Mouse (Mus musculus) layer of hippocampus, postnatal 25 days (tissue): Measurements from ENCODE around the gene Mief2. TPM values are rescaled to one million over a fixed set of nuclear protein-coding genes. Genes with fewer than 3 reads are reported as not detected.
A peak's percentile ranks its signal among the peaks of the same experiment; 100 is the strongest.

Experiments used
- DNase-seq, 2 experiments: peaks; one replicate each; pipeline ENCODE4 v3.0.0; 2022; ENCODE audit warnings: mixed read lengths in 2 of 2, low spot score in 1 of 2; ENCODE audit errors: extremely low spot score in 1 of 2
- microRNA-seq, 2 experiments: library from miRNA; unstranded; fragments of <30 nt; microRNA quantifications; one replicate each; pipeline ENCODE4 v1.2.0; 2021
- total RNA-seq, 2 experiments: library from RNA; stranded (reverse); gene quantifications; 2 replicates each; pipeline ENCODE4 v1.2.3; 2021

Mief2 gene
- total RNA-seq, 2 experiments from 2014 or later: 22.8 to 26.1 TPM

GRCm38 (mm10) chr11:60776107-60776828, 48.1 kb downstream of the Mief2 start:
- no peak for DNase-seq

GRCm38 (mm10) chr11:60776829-60777740, 48.9 kb downstream of the Mief2 start, which contains the start of the genes Top3a and Smcr8:
Top3a (minus strand) TSS chr11:60777365.
Smcr8 (plus strand) TSS chr11:60777524.
- peak; percentile 72 to 74 for DNase-seq

- no peak for DNase-seq
Observed at GRCm38 (mm10) chr11:60777801-60778370, 49.7 kb downstream of the Mief2 start.

- no peak for DNase-seq
Observed at GRCm38 (mm10) chr11:60779673-60780189, 51.5 kb downstream of the Mief2 start.

Small RNA genes within 50 kb of the gene (microRNA-seq; reads per million reads assigned to microRNA genes)
- 1.5 to 3.6 reads per million in 2 experiments for gene Mir5100

Other genes starting within 250 kb of the Mief2 start
- gene Alkbh5, start 192.0 kb upstream of the Mief2 start, total RNA-seq: 10 to 100 TPM; 49.7 to 54.1 TPM
- gene Llgl1, start 28.7 kb upstream of the Mief2 start, total RNA-seq: 10 to 100 TPM; 51.7 to 53.8 TPM
- gene Flii, start 1.1 kb upstream of the Mief2 start, total RNA-seq: 10 to 100 TPM; 56.8 to 59.6 TPM
- gene Top3a, start 49.0 kb downstream of the Mief2 start, total RNA-seq: 1 to 10 TPM; 5.0 to 6.2 TPM
- 10 to 100 TPM; 29.1 to 30.6 TPM for gene Smcr8, start 49.1 kb downstream of the Mief2 start, total RNA-seq
- 1 to 10 TPM; 4.9 to 7.4 TPM for gene Shmt1, start 83.3 kb downstream of the Mief2 start, total RNA-seq
- 10 to 100 TPM; 27.6 to 31.5 TPM for gene Dhrs7b, start 102.2 kb downstream of the Mief2 start, total RNA-seq
- gene Tmem11, start 150.9 kb downstream of the Mief2 start, total RNA-seq: 10 to 100 TPM; 24.9 to 29.7 TPM
- gene Natd1, start 186.4 kb downstream of the Mief2 start, total RNA-seq: 10 to 100 TPM; 12.7 to 12.9 TPM
- 10 to 100 TPM; 12.4 to 13.4 TPM for gene Map2k3, start 203.6 kb downstream of the Mief2 start, total RNA-seq